Mouse (Mus musculus) bone marrow, adult 2 months (tissue): Measurements from ENCODE around the gene Fam216a.
"Not testable (repeated sequence)": the region's sequence is repeated elsewhere in the genome, so short reads cannot be mapped to it uniquely, and the experiment has no call there.

Source experiments
- CTCF ChIP-seq: fragments of 200-500 bp; IDR thresholded peaks from 2 replicates; pipeline ENCODE4 v1.5.1; 2011; ENCODE audit warnings: low read length, control low read depth; ENCODE audit not compliant: control insufficient read depth, insufficient read depth
- POLR2A ChIP-seq: fragments of 200-500 bp; IDR thresholded peaks from 2 replicates; pipeline ENCODE4 v1.6.1; 2011; ENCODE audit warnings: low read depth, mild to moderate bottlenecking, control low read depth, low read length, borderline replicate concordance; ENCODE audit not compliant: control insufficient read depth

- not testable (repeated sequence) for TF ChIP-seq CTCF, POLR2A
Observed at GRCm38 (mm10) chr5:122318976-122319375, 53.2 kb downstream of the Fam216a start.
